Mouse (Mus musculus) left cerebral cortex, adult 8-10 months (tissue): ENCODE results near the gene Clk3. TPM values are rescaled to one million over a fixed set of nuclear protein-coding genes. Genes with fewer than 3 reads are reported as not detected.

ENCODE experiments used
- DNase-seq, 2 experiments: peaks; one replicate each; pipeline ENCODE4 v3.0.0; 2022; ENCODE audit warnings: low spot score in 2 of 2
- total RNA-seq, 4 experiments: library from RNA; stranded (reverse); gene quantifications; 2 replicates each; pipeline ENCODE4 v1.2.4; 2022

Clk3 gene
- total RNA-seq, 4 experiments from 2014 or later, result 75.6 to 87.1 (median 78.7) TPM

DNA sequence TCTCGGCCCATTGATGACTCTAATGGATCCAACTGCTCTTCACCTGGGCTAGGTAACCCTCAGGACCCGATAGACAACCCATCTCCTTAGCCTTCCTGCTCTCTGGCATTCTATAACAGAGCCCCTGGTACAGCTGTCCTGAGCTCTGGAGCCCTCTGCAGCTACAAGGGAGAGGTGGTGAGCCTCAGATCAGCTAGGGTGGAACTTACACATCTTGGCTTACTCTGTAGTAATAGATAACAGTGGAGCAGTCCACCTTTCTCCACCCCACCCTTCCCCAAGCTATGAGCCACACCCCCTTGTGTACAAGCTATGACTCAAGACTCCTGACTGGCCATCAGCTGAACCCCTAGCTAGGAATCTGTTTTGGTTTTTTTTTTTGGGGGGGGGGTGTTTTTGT is 5.2 kb upstream of the Clk3 start:
- DNase-seq, result no peak

DNA sequence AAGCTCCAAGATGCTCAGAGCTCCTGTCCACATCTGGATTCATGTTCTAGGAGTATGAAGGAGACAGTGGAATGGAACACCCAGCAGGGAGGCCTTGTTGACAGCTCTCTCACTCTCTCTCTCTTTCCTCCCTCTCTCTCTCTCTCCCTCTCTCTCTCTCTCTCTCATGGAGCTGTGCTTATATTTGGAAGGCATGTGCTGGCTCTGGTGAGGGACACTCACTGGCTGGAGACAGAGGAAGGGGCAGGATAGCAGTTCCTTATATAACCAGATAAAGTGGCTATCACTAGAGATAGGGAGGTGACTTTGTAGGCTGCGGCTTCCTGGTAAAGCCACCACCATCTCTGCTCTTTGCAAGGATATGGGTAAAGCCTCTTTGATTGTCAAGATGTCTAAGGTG is 4.6 kb upstream of the Clk3 start:
- no peak for DNase-seq

DNA sequence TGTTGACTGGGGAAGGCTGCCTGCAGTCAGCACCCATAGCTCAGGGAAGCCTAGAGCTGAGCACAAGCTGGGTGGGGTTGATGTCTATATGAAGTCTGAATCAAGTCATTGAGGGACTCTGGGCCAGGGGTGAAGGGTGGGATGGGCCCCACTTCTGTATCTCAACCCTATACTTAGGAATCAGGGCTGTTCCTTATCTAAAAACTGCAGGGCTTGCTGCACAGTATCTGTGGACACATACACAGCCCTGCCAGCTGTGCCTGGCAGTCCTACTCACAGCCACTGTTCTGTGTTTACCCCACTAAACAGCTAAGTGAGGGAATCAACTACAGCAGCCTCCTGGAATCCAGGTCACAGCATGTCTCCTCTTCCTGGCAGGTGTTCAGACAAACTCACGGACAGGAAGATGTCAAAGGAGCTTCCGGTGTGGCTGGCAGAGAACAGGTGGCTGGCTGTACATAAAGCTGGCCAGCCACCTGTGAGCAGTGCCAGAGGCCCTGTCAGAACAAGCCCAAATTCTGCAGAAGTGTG is 3.9 kb upstream of the Clk3 start:
- DNase-seq, result no peak

DNA sequence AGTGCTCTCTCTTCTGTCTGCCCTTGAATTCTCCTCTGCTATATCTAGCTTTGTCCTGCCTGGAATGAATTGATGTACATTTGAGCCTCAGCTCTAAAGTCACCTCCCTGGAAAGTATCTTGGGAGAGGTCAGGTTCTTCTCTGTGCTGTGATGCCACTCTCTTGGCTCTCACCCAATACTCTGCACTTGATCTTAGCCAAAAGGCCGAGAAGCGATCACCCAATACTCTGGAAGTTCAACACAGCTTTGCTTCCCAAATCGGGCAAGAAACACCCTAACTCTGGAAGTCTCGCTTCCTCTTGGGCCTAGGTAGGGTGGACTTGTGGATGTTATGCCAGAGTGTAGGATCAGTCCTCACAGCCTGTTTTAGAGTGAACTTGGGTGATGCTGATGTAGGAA is 1.6 kb upstream of the Clk3 start:
- DNase-seq, result no peak

DNA sequence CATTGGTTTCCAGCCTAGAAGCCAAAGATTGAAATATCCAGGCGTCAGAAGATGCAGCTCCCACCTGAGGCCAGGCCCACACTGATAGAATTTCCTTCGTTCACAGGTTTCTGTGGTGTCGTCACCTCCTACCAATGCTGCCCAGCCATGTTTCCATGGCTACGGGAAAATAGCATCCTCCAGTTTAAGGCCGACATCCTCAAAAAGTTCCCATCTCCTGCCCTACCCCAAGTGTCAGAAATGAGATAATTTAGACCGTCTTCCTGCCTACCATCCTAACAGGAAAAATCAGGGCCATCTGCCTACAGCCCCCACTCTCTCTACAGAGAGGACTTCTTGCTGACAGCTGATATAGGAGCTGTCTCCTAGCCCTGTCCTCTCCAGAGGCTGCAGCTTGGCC is 771 bp upstream of the Clk3 start:
- DNase-seq, result peak in 1 of 2 experiments; percentile 55

DNA sequence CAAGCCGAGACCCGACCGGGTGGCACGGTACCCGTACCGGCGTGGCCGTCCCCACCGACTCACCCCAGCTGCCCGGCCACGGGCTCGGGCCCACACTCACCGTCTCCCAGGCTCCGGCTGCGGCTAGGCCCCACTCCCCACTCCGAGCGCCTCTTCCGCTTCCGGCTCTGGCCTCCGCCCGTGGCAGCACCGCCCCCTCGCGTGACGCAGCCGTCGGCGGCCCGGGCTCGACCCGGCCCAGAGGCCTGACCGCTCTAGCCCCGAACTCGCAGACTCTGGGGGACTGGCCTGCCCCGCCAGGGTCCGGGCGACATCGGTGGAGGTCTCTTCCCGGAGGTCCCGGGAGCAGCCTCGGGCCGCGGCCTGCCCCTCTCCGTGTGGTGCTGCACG is 691 bp downstream of the Clk3 start:
- peak; percentile 85 to 90 for DNase-seq

DNA sequence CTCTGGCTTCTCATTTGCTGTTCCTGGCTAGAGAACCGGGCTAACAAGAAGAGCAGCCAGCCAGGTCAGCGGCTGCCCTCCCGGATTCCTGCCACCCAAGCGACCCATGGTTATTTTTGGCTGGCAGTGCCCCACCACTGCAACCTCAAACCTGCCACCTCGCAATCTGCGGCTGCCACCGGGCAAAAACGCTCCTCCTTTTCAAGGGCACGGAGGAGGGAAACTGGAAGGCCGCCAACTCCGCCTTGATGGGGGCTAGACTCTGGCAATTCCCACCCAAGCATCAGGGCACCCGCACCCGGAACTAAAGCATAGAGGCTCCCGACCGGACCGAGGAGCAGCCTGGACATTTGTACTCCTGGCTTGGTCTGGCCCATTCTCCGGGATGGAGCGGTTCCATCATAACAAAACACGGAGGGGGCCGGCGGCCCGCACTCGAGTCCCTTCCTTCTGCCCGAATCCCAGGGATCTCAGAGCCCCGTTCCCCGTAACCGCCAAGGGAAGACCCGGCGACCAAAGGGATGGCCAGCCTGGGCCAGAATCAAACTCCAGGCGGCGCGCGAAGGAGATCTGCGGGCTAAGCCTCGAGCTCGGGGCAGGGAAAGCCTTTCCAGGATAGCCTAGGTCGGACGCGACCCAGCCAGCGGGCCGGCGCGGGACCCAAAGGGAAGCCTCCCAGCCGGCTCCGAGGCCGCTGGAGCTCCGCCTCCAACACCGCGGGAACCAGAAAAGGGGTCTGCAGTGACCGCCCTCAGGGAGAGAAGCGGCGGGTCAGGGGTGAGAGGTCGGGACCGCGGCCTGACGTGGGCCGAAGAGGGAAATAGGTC is 1.3 kb downstream of the Clk3 start:
- DNase-seq, result peak; percentile 64 to 68

DNA sequence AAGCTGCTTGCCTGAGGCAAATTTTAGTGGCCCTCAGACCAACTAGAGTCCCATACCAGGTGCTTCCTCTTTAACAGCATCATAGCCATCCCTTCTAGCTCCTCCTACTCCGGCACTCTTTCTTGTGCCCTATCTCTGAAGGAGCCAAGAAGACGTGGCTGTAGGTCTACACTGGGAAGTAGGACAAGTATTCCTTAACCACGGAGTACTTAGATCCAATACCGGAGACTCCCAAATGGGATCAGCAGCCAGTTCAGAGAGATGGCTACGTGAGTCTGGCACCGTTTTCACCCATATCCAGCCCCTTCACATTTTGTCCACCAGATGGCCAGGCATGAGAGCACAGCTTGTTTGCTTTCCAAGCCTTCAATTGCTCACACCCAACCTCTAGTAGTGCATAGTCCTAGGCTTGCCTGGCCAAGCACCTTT is 3.1 kb downstream of the Clk3 start:
- no peak for DNase-seq

DNA sequence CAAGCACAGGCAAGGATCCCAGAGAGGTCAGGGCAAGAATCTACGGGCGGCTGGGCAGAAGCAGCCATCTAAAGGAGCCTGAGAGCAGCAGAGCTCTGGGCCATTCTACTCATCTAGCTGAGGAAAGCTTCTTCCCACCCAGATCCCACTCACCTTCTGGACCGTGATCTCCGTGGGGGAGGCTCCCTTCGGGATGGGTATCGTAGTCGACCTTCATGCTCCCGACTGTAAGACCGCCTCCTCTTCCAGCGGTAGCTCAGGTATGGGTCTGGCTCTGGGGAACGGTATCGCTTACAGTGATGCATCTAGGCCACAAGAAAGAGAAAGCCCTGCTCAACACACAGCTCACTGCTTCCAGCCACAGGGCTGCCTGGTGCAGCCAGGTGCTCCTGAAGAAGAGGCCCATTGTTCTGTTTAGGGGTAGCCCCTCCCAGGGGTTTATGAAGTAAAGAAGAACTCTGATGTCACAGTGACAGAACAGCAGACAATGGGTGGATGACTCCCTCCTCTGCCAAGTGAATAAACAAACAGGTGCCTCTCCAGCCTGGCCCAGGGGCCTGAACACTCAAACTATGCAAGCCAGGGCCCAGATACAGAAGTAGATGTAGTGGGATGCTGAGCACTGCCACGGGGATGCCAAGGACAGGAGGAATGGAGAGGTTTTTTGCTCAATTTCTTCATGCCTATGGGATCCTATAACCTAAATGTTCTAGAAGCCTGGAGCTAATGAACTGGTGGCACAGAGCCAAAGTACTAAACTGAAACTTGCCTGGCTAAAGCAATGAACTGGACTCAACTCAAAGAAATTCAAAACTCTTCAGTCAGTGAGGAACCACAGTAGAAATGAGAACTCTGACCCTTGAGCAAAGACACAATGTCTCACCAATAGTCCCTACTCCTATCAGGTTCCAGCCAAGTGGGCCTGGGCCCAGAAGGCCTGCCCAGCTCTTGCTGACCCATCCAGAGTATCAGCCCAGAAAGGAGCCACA is 3.8 kb downstream of the Clk3 start:
- no peak for DNase-seq

DNA sequence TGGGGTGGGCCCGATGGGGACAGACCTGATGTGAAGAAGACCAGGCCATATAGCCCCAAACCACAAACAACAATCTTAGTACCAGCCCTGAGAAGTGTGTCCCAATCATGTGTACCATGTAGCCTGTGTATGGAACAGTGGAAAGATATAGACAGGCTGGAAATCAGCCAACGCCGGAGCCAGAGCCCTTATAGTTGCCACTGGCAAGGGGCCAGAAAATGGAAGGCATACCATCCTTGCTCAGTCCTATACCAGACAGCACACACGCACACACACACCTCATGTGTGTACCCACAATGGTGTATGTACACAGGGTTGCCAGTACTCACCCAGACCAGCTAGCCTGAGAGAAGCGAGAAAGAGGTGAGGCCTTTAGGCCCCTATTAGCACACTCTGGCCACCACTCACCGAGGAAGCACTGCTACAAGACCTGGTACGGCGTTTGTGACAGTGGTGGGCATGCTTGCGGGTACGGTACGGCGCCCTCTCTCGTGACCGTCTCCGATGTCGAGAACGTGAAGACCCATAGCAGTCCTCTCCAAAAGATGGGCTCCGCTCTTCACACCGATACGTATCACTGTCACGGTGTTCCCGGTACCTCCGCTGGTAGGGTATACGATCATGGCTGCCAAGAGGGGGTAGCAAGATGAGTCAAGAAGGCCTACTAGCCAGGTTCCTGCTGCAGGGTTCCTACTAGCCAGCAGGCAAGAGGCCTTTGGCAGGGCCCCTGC is 5.1 kb downstream of the Clk3 start:
- DNase-seq, result no peak

DNA sequence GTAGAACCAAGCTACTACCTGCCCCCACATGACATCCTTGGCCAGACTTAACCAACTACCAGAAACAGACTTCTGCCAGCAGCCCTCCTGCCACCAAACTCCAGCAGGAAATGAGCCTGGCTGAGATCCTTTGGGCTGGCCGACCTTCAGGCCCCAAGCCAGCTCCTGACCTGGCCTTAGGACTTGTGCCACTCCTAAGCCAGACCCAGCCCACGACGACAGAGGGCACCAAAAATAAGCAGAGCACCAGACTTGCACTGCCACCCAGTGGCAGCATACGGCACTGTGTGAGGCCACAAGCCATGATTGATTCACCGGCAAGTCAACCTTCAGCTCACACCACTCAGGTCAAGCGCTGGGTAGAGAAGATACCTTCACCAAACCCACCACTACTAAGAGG is 6.4 kb downstream of the Clk3 start:
- DNase-seq, result peak in 1 of 2 experiments; percentile 54

DNA sequence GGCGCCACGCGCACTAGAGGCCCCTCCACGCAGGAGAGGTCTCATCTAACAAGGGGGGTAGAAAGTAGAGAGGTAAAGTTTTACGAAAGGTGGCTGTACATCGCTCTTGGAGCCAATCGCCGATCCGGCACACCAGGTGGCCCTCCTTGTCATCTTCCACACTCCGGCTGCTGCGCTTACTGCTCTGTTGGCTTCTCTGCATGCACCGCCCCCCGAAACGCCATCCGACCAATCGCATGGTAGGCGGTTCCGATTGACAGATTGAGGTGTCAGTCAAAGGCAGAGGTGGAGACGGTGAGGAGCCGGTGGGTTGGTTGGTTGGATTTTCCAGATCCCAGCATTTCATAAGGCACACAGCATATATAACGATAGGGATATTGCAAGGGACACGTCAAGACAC is 7.1 kb downstream of the Clk3 start:
- peak in 1 of 2 experiments; percentile 49 for DNase-seq

DNA sequence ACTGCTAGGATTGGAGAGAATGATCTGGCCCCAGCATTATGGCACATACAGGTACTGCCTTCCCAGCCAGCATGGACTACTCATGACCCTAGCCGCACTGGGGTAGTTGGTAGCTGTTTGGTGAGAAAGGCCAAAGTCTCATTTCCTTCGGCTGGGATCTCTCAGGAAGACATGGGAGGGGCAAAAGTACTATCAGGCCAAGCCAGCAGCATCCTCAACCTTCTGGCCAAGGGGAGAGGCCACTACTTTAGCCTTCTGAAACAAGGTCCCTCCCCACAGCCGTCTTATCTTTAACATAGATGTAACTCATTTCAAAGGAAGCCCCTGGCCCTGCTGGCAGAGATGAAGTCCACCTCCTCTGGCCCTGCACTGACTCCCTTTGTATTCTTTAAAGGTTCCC is 8.1 kb downstream of the Clk3 start:
- no peak for DNase-seq

DNA sequence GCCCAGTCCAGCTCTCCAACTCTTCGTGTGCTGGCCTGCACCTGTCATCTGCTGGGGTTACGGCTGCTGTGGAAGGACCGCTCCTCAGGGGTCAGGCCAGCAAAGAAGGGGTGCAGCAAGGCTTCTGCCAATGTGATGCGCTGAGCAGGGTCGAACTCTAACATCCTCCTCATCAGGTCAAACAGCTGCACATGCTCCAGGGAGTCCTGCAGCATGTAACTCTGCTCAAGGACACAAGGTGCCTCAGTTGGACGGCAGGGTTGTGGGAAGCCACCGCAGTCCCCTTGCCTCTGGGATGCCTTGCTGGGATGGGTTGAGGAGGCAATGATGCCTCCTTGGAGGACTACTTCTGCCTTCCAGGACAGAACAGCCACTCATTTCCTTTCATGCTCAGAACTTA is 14.8 kb downstream of the Clk3 start:
- DNase-seq, result no peak

DNA sequence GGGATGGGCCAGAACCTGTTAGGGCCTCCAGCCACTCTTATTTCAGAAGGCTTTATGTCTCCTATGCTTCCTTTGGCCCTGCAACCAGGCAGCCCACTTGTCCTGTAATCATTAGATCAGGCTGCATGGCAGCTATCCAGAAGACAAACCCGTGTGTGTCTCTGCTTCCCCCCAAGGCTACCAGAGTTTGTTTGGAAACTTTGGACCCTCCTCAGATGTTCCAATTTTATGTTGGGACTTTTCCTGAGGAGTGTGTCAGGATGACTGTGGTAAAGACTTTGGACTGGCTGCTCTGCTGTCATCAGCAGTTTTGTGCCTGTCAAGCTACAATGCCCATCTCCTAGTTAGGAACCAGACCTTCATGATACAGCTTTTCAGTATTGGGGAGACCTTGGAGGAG is 16.8 kb downstream of the Clk3 start:
- no peak for DNase-seq

DNA sequence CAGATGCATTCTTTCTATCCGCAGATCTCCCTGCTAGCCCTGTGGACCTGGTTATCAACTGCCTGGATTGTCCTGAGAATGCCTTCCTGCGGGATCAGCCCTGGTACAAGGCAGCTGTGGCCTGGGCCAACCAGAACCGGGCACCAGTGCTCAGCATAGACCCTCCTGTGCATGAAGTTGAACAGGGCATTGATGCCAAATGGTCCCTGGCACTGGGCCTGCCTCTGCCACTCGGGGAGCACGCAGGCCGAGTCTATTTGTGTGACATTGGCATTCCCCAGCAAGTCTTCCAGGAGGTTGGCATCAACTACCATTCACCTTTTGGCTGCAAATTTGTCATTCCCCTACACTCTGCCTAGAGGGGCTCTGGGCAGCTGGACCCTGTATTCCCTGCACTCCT is 17.5 kb downstream of the Clk3 start:
- DNase-seq, result no peak

DNA sequence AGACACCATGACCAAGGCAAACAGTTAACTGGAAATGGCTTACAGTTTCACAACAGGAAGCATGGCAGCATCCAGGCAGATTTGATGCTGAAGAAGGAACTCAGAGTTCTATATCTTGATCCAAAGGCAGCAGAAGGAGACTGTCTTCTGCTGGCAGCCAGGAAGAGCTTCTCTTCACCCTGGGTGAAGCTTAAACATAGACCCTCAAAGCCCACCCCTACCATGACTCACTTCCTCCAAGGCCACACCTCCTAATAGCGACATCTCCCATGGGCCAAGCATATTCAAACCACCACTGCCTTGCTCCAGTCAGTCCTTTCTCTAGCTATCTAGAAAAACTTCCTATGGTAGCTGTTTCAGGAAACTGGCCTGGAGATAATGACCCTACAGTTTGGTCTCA is 18.6 kb downstream of the Clk3 start:
- DNase-seq, result no peak

DNA sequence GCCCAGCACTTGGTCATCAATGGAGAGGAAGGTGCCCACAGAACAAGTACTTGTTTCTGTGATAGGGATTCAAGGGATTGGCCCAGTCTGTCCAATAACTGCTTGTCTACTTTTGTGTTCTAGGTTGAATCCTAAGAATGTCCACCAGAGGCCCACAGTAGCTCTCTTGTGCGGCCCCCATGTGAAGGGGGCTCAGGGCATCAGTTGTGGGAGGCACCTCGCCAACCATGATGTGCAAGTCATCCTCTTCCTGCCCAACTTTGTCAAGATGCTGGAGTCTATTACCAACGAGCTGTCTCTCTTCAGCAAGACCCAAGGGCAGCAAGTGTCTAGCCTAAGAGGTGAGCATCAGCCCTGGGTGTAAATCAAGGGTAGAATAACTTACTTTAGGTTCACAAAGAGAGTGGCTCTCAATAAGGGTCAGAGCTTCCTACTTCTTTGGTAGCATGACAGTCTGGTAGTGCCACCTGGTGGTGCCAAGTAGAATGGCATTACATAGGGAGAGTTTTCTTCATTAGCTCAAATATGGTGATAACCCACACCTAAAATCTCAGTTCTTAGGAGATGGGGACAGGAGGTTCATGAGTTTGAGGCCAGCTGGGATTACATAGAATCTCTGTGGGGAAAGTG is 21.1 kb downstream of the Clk3 start:
- no peak for DNase-seq

DNA sequence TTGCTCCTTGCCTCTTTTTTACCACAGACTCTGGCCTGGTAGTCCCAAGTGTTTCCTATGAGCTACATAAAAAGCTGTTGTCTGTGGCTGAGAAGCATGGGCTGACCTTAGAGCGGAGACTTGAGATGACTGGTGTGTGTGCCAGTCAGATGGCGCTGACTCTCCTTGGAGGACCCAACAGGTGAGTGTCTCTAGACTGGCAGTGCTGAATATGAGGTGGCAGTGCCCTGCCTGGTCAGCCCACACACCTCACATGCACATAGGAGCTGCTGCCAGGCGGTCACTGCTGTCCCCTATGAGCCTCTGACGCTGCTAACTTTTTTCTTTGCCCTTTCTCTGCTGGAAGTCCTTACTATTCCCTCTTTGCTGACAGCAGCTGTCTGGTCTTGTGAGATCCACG is 25.8 kb downstream of the Clk3 start:
- no peak for DNase-seq

DNA sequence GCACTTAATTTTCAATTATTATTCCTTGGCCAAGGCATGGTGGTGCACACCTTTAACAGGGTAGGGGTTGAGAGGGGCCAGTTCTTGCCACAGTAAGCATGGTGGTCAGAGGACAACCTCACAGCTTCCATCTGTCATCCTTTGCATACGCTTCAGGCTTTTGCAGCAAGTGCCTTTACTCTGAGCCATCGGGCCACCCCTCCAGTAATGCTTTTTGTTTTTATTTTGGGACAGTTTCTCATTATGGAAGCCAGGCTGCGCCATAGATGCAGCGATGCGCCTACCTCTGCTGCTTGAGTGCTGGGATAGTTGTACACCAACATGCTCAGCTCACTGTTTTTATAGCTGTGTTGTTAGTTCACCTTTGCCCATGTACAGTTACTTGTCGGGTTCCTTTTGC is 32.1 kb downstream of the Clk3 start:
- no peak for DNase-seq

DNA sequence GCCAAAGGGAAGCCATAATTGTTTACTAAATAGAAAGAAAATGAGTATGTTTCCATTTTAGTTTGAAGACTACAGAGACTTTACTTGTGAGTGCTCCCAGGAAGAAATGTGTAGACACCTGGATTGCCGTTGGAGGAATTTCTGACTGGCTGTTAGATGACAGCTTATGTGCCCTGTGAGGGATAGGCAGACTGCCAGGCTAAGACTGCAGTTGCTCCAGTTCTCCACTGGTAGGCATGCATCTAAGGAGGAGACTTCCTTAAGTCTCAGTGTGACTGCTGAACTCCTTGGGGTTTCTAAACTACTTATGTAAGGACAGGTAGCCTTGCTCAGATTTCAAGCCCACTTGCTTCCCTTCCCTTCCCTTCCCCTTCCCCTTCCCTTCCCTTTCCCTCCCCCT is 37.3 kb downstream of the Clk3 start:
- no peak for DNase-seq
